In the genomic region with DNA sequence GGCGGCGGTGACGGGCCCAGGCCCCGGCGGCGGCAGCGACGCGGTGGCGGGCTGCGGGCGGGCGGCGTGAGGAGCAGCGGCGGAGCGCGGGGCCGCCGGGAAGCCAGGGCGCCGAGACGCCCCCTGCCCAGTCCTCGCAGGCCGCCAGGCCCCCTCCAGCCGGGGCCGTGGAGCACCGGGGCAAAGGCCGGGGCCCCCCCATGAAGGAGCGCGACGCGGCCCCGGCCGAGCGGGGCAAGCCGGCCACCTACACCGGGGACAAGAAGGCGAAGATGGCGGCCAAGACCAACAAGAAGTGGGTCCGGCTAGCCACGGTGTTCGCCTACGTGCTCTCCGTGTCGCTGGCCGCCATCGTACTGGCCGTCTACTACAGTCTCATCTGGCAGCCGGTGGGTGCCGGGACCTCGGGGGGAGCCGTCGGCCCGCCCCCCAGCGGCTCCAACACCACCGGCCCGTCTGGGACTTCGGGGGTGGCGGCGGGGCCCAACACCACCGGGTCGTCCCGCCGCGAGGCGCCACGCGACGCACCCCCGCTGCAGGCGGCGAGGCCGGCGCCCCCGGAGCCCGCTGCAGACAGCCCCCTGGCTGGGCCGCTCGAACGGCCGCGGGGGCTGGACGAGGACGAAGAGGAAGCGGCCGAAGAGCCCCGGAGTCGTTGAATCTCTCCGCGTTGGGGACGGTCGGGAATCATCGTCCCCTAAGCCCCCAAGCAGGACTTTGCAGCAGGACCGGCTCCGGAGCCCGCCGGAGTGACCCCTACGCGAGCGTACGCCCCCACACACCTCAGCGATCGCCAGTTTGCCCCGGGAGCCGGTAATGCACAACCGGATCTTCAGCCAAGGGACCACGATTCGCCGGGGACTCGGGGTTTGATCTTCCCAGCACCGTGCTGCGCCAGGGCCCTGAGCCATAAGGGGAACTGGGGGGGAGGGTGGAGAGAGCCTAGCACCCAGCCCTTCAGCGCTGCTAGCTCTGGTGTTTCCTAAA, we compare ENCODE assay signal across 8 mouse cellular contexts. TPM values are rescaled to one million over a fixed set of nuclear protein-coding genes. Genes with fewer than 3 reads are reported as not detected.
DNase-seq lines count a peak whose midpoint lies in the region; ATAC-seq and TF ChIP-seq lines count a peak whose summit lies in the region.

No protein-coding gene starts in this region.

- no peak overlapping the region for H3K27ac ChIP-seq in bone marrow macrophage, adult 2 months (ENCODE audit: insufficient read depth, low read depth, low read length)
- no peak overlapping the region for H3K27ac ChIP-seq in forebrain, embryonic 11.5 days (ENCODE audit: low read depth, low read length)
- peak overlapping the region; percentile 78 for H3K27ac ChIP-seq in liver, postnatal 0 days (ENCODE audit: low read depth)

- H3K4me1 ChIP-seq in bone marrow macrophage, adult 2 months (ENCODE audit: control insufficient read depth, insufficient read depth, low read length) = peaks cover 23% of the 10 kb centered on the region
- peaks cover 24% of the 10 kb centered on the region for H3K4me1 ChIP-seq in forebrain, embryonic 11.5 days (replicated peaks; ENCODE audit: control insufficient read depth, insufficient read depth, low read length)
- H3K4me1 ChIP-seq in liver, postnatal 0 days (ENCODE audit: insufficient read depth) = peaks cover 26% of the 10 kb centered on the region

- peaks cover 14% of the 10 kb centered on the region for H3K27me3 ChIP-seq in forebrain, embryonic 11.5 days (ENCODE audit: control insufficient read depth, insufficient read depth, low read length)
- peaks cover 6% of the 10 kb centered on the region for H3K27me3 ChIP-seq in liver, postnatal 0 days (ENCODE audit: insufficient read depth, low read length)

- peak overlapping the region; percentile 95 for H3K4me3 ChIP-seq in bone marrow macrophage, adult 2 months (ENCODE audit: insufficient read depth, low read length)
- peak overlapping the region; percentile 91 for H3K4me3 ChIP-seq in forebrain, embryonic 11.5 days (ENCODE audit: low read depth, low read length)
- peak overlapping the region; percentile 87 for H3K4me3 ChIP-seq in liver, postnatal 0 days (ENCODE audit: low read depth, low read length)

- peak overlapping the region; percentile 98 for H3K4me2 ChIP-seq in forebrain, embryonic 11.5 days (ENCODE audit: low read depth, low read length, severe bottlenecking)
- H3K4me2 ChIP-seq in liver, postnatal 0 days (ENCODE audit: low read depth, low read length) = peak overlapping the region; percentile 100

- peak; percentile 45 for DNase-seq in ovary, postnatal 36 days (ENCODE audit: low spot score)
- DNase-seq in ovary, postnatal 10 days (ENCODE audit: low spot score) = no peak
- DNase-seq in forebrain, embryonic 11.5 days (ENCODE audit: low spot score) = peak; percentile 74
- peak; percentile 59 for DNase-seq in liver, postnatal 0 days
- DNase-seq in retina, postnatal 1 day = peak; percentile 60
- no peak for DNase-seq in frontal cortex, adult 2 months (ENCODE audit: extremely low spot score in 1 of 2, low spot score in 1 of 2)

- no peak for TF ChIP-seq POLR2A in bone marrow macrophage, adult 2 months (IDR thresholded peaks at IDR 0.05; ENCODE audit: borderline replicate concordance, low read depth, low read length)

- WGBS in forebrain, embryonic 11.5 days = under 1% methylated on average over 93 of the region's 113 CpGs
- under 1% methylated on average over 103 of the region's 113 CpGs for WGBS in liver, postnatal 0 days (ENCODE audit: insufficient replicate concordance)

- no peak for TF ChIP-seq CTCF in bone marrow macrophage, adult 2 months (IDR thresholded peaks at IDR 0.05; ENCODE audit: low read depth, low read length)
- no peak for TF ChIP-seq CTCF in liver, postnatal 0 days (IDR thresholded peaks at IDR 0.05; ENCODE audit: low read depth)

- no peak for TF ChIP-seq EP300 in liver, postnatal 0 days (IDR thresholded peaks at IDR 0.05; ENCODE audit: low read depth)

- H3K9me3 ChIP-seq in forebrain, embryonic 11.5 days (ENCODE audit: control insufficient read depth, low read length) = no peaks in the 10 kb centered on the region
- H3K9me3 ChIP-seq in liver, postnatal 0 days (ENCODE audit: low read length) = no peaks in the 10 kb centered on the region

- H3K36me3 ChIP-seq in forebrain, embryonic 11.5 days (ENCODE audit: control insufficient read depth, insufficient read depth, low read length) = no peaks in the 10 kb centered on the region
- H3K36me3 ChIP-seq in liver, postnatal 0 days (replicated peaks; ENCODE audit: insufficient read depth, low read length) = peaks cover 12% of the 10 kb centered on the region

- ATAC-seq in forebrain, embryonic 11.5 days (replicated peaks; ENCODE audit: low FRiP score) = peak; percentile 51
- ATAC-seq in inflammation-experienced regulatory T-cells, adult 6 months = peak; percentile 38
- ATAC-seq in liver, postnatal 0 days = peak; percentile 66

- H3K9ac ChIP-seq in forebrain, embryonic 11.5 days (ENCODE audit: low read length) = peak overlapping the region; percentile 93
- H3K9ac ChIP-seq in liver, postnatal 0 days (replicated peaks) = peak overlapping the region; percentile 93

RNA-seq across cellular contexts. Expression of a gene that starts 0.7 kb away (rescaled TPM):
- 11.3 and 11.6 TPM in 2 replicates for polyA plus RNA-seq in bone marrow macrophage, adult 2 months (2012; ENCODE audit: insufficient read depth, insufficient read length, missing spikeins)
- 28.6 and 30.4 TPM in 2 replicates for polyA plus RNA-seq in forebrain, embryonic 11.5 days (2014; fragmentation: Nextera tagmentation; extraction: Ambion mirVana)
- 10 to 100 TPM; 28.1 to 40.7 (median 28.2) TPM for polyA plus RNA-seq in inflammation-experienced regulatory T-cells, adult 6 months (2017; shearing (Covaris generic))
- 14.0 and 14.7 TPM in 2 replicates for polyA plus RNA-seq in liver, postnatal 0 days (2015; fragmentation: Nextera tagmentation; extraction: Ambion mirVana)
- polyA plus RNA-seq in frontal cortex, adult 2 months (2012; rRNA removed) = 30.1 and 31.1 TPM in 2 replicates

RNA-seq across cellular contexts. Expression of a gene that starts 16.3 kb away (rescaled TPM):
- 0.23 TPM in 1 of 2 replicates, not detected in the other for polyA plus RNA-seq in bone marrow macrophage, adult 2 months (2012; ENCODE audit: insufficient read depth, insufficient read length, missing spikeins)
- 0.36 and 0.87 TPM in 2 replicates for polyA plus RNA-seq in forebrain, embryonic 11.5 days (2014; fragmentation: Nextera tagmentation; extraction: Ambion mirVana)
- under 1 TPM in 2 of 3 experiments, not detected in 1; 0.16 to 0.30 TPM for polyA plus RNA-seq in inflammation-experienced regulatory T-cells, adult 6 months (2017; shearing (Covaris generic))
- 0.36 and 0.52 TPM in 2 replicates for polyA plus RNA-seq in liver, postnatal 0 days (2015; fragmentation: Nextera tagmentation; extraction: Ambion mirVana)
- 6.5 and 7.4 TPM in 2 replicates for polyA plus RNA-seq in frontal cortex, adult 2 months (2012; rRNA removed)

RNA-seq across cellular contexts. Expression of a gene that starts 18.0 kb away (rescaled TPM):
- 41.1 and 53.8 TPM in 2 replicates for polyA plus RNA-seq in bone marrow macrophage, adult 2 months (2012; ENCODE audit: insufficient read depth, insufficient read length, missing spikeins)
- polyA plus RNA-seq in forebrain, embryonic 11.5 days (2014; fragmentation: Nextera tagmentation; extraction: Ambion mirVana) = 0.33 and 0.45 TPM in 2 replicates
- polyA plus RNA-seq in inflammation-experienced regulatory T-cells, adult 6 months (2017; shearing (Covaris generic)) = 10 to 100 TPM in 2 of 3 experiments, 1 to 10 TPM in 1; 8.2 to 18.9 (median 18.4) TPM
- polyA plus RNA-seq in liver, postnatal 0 days (2015; fragmentation: Nextera tagmentation; extraction: Ambion mirVana) = 1.7 and 1.9 TPM in 2 replicates
- polyA plus RNA-seq in frontal cortex, adult 2 months (2012; rRNA removed) = 3.1 and 3.5 TPM in 2 replicates

RNA-seq across cellular contexts. Expression of a gene that starts 26.4 kb away (rescaled TPM):
- polyA plus RNA-seq in bone marrow macrophage, adult 2 months (2012; ENCODE audit: insufficient read depth, insufficient read length, missing spikeins) = not detected in 2 replicates
- not detected in 2 replicates for polyA plus RNA-seq in forebrain, embryonic 11.5 days (2014; fragmentation: Nextera tagmentation; extraction: Ambion mirVana)
- not detected for polyA plus RNA-seq in inflammation-experienced regulatory T-cells, adult 6 months (2017; shearing (Covaris generic))
- not detected in 2 replicates for polyA plus RNA-seq in liver, postnatal 0 days (2015; fragmentation: Nextera tagmentation; extraction: Ambion mirVana)
- polyA plus RNA-seq in frontal cortex, adult 2 months (2012; rRNA removed) = not detected in 2 replicates

RNA-seq across cellular contexts. Expression of a gene that starts 33.3 kb away (rescaled TPM):
- not detected in 2 replicates for polyA plus RNA-seq in bone marrow macrophage, adult 2 months (2012; ENCODE audit: insufficient read depth, insufficient read length, missing spikeins)
- 5.4 and 5.9 TPM in 2 replicates for polyA plus RNA-seq in forebrain, embryonic 11.5 days (2014; fragmentation: Nextera tagmentation; extraction: Ambion mirVana)
- not detected for polyA plus RNA-seq in inflammation-experienced regulatory T-cells, adult 6 months (2017; shearing (Covaris generic))
- 0.06 and 0.14 TPM in 2 replicates for polyA plus RNA-seq in liver, postnatal 0 days (2015; fragmentation: Nextera tagmentation; extraction: Ambion mirVana)
- polyA plus RNA-seq in frontal cortex, adult 2 months (2012; rRNA removed) = 114 and 125 TPM in 2 replicates

Comparison
In these comparisons a context has a peak if more than half of its experiments do, and no peak if none do; other contexts are left out.
1. DNase-seq: peak in ovary, postnatal 36 days (single experiment), forebrain, embryonic 11.5 days (single experiment), liver, postnatal 0 days (single experiment) and retina, postnatal 1 day (single experiment); none in ovary, postnatal 10 days (single experiment) and frontal cortex, adult 2 months (0 of 2).
2. Peak in every context shown above with its lines, with median percentiles within 50 percentile points of each other: H3K4me3 ChIP-seq and ATAC-seq.